Mouse (Mus musculus) embryonic fibroblast, embryonic 13.5 days (primary cell): ENCODE measurements at regions not wholly inside any gene's neighbourhood (a gene's known extent, or its start where the extent isn't known, plus 50 kb on each side); places are given as distances from the start of the nearest gene placed in this dataset.

ENCODE experiments used
- CTCF ChIP-seq: IDR thresholded peaks from 2 replicates; pipeline ENCODE4 v1.5.1; 2011; ENCODE audit warnings: mild to moderate bottlenecking, control low read depth, low read length, moderate library complexity, borderline replicate concordance; ENCODE audit not compliant: insufficient read depth
- POLR2A ChIP-seq: IDR thresholded peaks from 2 replicates; pipeline ENCODE4 v1.6.1; 2011; ENCODE audit warnings: low read depth, mild to moderate bottlenecking, control low read depth, low read length, moderate library complexity

- TF ChIP-seq POLR2A (no peak), CTCF (no peak)
Measured at GRCm38 (mm10) chr13:29110127-29110526, 156.6 kb upstream of the Sox4 start.
